Mouse (Mus musculus) embryonic facial prominence, embryonic 11.5 days (tissue): ENCODE measurements at regions not wholly inside any gene's neighbourhood (a gene's known extent, or its start where the extent isn't known, plus 50 kb on each side); places are given as distances from the start of the nearest gene placed in this dataset.

Experiments
- ATAC-seq: fragments of 200-750 bp; cut with Nextera tagmentation; replicated peaks from 2 replicates; pipeline ENCODE4 v1.8.0; 2017; ENCODE audit warnings: low read depth; ENCODE audit not compliant: insufficient number of reproducible peaks, low FRiP score, low TSS enrichment
- DNase-seq: peaks from one replicate; pipeline ENCODE4 v3.0.0-alpha.2; 2015; ENCODE audit warnings: low spot score
- H3K27ac ChIP-seq: fragments of 300-500 bp; sonication (generic); replicated peaks from 2 replicates; pipeline ENCODE4 v1.5.1; 2014; ENCODE audit warnings: mild to moderate bottlenecking, low read depth, low read length, control low read depth
- H3K27me3 ChIP-seq: fragments of 300-500 bp; sonication (generic); 2 replicates; pipeline ENCODE4 v1.6.1; 2014; ENCODE audit warnings: mild to moderate bottlenecking, low read length, moderate library complexity, mixed read lengths; ENCODE audit not compliant: control insufficient read depth, insufficient read depth
- H3K36me3 ChIP-seq: fragments of 300-500 bp; sonication (generic); replicated peaks from 2 replicates; pipeline ENCODE4 v1.6.1; 2014; ENCODE audit warnings: low read depth, mild to moderate bottlenecking, low read length, moderate library complexity, mixed read lengths; ENCODE audit not compliant: control insufficient read depth, insufficient read depth
- H3K4me1 ChIP-seq: fragments of 300-500 bp; sonication (generic); 2 replicates; pipeline ENCODE4 v1.6.1; 2014; ENCODE audit warnings: low read length, mixed read lengths; ENCODE audit not compliant: control insufficient read depth, insufficient read depth
- H3K4me2 ChIP-seq: fragments of 300-500 bp; sonication (generic); 2 replicates; pipeline ENCODE4 v1.6.1; 2014; ENCODE audit warnings: low read depth, mild to moderate bottlenecking, control low read depth, low read length, moderate library complexity
- H3K4me3 ChIP-seq: fragments of 300-500 bp; sonication (generic); 2 replicates; pipeline ENCODE4 v1.5.1; 2014; ENCODE audit warnings: low read depth, low read length, control low read depth
- H3K9ac ChIP-seq: fragments of 300-500 bp; sonication (generic); replicated peaks from 2 replicates; pipeline ENCODE4 v1.6.1; 2014; ENCODE audit warnings: mild to moderate bottlenecking, control low read depth, low read length
- H3K9me3 ChIP-seq: fragments of 300-500 bp; sonication (generic); replicated peaks from 2 replicates; pipeline ENCODE4 v1.6.1; 2016; ENCODE audit warnings: mild to moderate bottlenecking, low read length, inconsistent platforms, mixed read lengths; ENCODE audit not compliant: control insufficient read depth
- WGBS: fragments of 180-500 bp; shearing (Covaris S2); extraction: QIAGEN DNeasy Blood & Tissue Kit; methylation state at CpG from one replicate; pipeline ENCODE4 v1.1.7; 2014; 5-methylcytosine and 5-hydroxymethylcytosine counted together

GRCm38 (mm10) chr11:19433680-19434619, 415.2 kb upstream of the Meis1 start:
- 42% methylated on average over 13 of the region's 13 CpGs for WGBS
- H3K4me3 ChIP-seq: no peak overlapping the region
- ATAC-seq (peak; percentile 77), DNase-seq (peak; percentile 91)
- no peaks in the 10 kb centered on the region for H3K9me3 ChIP-seq
- no peaks in the 10 kb centered on the region for H3K36me3 ChIP-seq
- no peak overlapping the region for H3K4me2 ChIP-seq
- no peaks in the 10 kb centered on the region for H3K4me1 ChIP-seq
- H3K27ac ChIP-seq: peak overlapping the region; percentile 44; the same call in 1 of the 2 replicates
- no peak overlapping the region for H3K9ac ChIP-seq
- H3K27me3 ChIP-seq: no peaks in the 10 kb centered on the region

GRCm38 (mm10) chr11:19438385-19438784, 419.6 kb upstream of the Meis1 start:
- Histone ChIP-seq H3K4me1 (no peaks in the 10 kb centered on the region), H3K4me2 (no peak overlapping the region), H3K4me3 (no peak overlapping the region), H3K36me3 (no peaks in the 10 kb centered on the region), H3K9ac (no peak overlapping the region), H3K9me3 (no peaks in the 10 kb centered on the region), H3K27ac (no peak overlapping the region), H3K27me3 (no peaks in the 10 kb centered on the region)
- 89% methylated on average over 5 of the region's 5 CpGs for WGBS
- no peak for ATAC-seq
- DNase-seq: no peak

GRCm38 (mm10) chr11:19441936-19442335, 423.2 kb upstream of the Meis1 start:
- DNase-seq: peak; percentile 18
- H3K36me3 ChIP-seq: no peaks in the 10 kb centered on the region
- H3K27ac ChIP-seq: no peak overlapping the region
- no peak for ATAC-seq
- no peaks in the 10 kb centered on the region for H3K27me3 ChIP-seq
- H3K4me2 ChIP-seq: no peak overlapping the region
- WGBS: 61% methylated on average over 4 of the region's 4 CpGs
- H3K4me1 ChIP-seq: no peaks in the 10 kb centered on the region
- H3K4me3 ChIP-seq: no peak overlapping the region
- H3K9ac ChIP-seq: no peak overlapping the region
- H3K9me3 ChIP-seq: no peaks in the 10 kb centered on the region

DNA sequence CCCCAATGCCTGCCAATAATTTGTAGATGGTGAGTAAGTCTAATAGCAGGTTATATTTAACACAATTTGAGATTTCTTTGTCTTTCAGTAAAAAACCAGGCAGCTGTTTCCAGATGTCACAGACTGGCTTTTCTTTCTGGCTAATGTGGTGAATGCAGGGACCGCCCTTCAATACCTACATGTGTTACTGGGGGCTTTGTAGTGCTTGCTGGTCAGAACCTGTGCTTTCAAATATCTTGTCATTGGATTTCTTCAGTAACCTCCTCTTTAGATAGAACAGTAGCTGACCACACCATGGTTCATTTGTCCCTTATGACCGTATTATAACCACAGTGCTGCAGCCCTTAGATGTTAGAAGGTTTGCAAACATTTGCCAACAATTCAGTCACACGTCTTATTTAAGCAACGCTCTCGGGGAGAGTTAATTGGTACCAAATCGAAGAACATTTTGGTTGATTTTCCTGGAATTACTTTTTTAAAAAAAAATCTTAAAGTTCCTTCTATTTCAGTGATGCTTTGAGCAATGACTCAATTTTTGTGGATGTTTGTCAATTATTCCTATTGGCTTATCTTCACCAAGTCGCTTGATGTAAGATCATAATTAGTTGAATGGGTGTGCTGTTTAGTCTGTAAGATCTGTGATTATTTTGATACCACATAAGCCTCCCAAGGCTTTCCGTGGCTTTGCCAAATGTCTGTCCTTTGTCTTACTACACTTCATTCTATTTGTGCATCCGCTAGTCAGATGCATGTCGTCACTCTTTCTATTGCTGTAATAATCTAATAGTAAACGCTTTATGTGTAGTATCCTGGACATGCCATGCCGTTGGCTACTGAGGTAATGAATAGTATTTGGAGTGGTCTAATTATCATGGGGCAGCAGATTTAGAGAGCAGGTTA, 436.9 kb upstream of the Meis1 start:
- no peaks in the 10 kb centered on the region for H3K9me3 ChIP-seq
- no peak for ATAC-seq
- H3K4me1 ChIP-seq: no peaks in the 10 kb centered on the region
- H3K27ac ChIP-seq: no peak overlapping the region
- no peak for DNase-seq
- no peak overlapping the region for H3K4me2 ChIP-seq
- H3K9ac ChIP-seq: no peak overlapping the region
- 90% methylated on average over 12 of the region's 12 CpGs for WGBS
- H3K36me3 ChIP-seq: no peaks in the 10 kb centered on the region
- H3K27me3 ChIP-seq: no peaks in the 10 kb centered on the region
- no peak overlapping the region for H3K4me3 ChIP-seq

DNA sequence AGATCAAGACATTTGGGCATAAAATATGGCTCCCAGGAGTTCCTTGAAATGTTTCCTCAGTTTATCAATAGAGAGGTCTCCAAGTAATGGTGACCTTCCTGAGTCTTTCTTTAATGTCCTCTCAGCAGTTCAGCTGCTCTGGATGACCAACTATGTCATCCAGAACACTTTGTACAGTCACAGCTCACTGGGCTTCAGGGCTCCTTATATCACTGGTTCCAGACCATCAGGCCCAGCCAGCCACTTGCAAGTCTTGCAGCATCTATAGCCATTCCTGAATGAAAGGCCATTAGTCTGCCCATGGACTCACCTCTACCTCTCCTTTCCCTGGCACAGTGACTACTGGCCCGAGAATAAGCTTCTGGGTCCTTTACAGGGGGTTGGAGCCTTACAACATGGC, 437.8 kb upstream of the Meis1 start:
- no peaks in the 10 kb centered on the region for H3K4me1 ChIP-seq
- H3K4me3 ChIP-seq: no peak overlapping the region
- H3K27ac ChIP-seq: no peak overlapping the region
- no peak overlapping the region for H3K4me2 ChIP-seq
- no peak overlapping the region for H3K9ac ChIP-seq
- H3K9me3 ChIP-seq: no peaks in the 10 kb centered on the region
- WGBS: 84% methylated on average over 1 of the region's 1 CpGs
- DNase-seq: no peak
- H3K27me3 ChIP-seq: no peaks in the 10 kb centered on the region
- no peak for ATAC-seq
- no peaks in the 10 kb centered on the region for H3K36me3 ChIP-seq

- Histone ChIP-seq H3K4me3 (no peak overlapping the region), H3K4me1 (no peaks in the 10 kb centered on the region), H3K9ac (no peak overlapping the region), H3K4me2 (no peak overlapping the region), H3K27me3 (no peaks in the 10 kb centered on the region), H3K9me3 (no peaks in the 10 kb centered on the region), H3K36me3 (no peaks in the 10 kb centered on the region), H3K27ac (no peak overlapping the region)
- ATAC-seq: no peak
- DNase-seq: peak; percentile 18
- WGBS: 54% methylated on average over 6 of the region's 6 CpGs
These were observed 445.1 kb upstream of the Meis1 start for GRCm38 (mm10) chr11:19463730-19464358.

GRCm38 (mm10) chr11:19468373-19468772, 449.6 kb upstream of the Meis1 start:
- Histone ChIP-seq H3K4me3 (no peak overlapping the region), H3K4me1 (no peaks in the 10 kb centered on the region), H3K27ac (no peak overlapping the region), H3K9me3 (no peaks in the 10 kb centered on the region), H3K9ac (no peak overlapping the region), H3K4me2 (no peak overlapping the region), H3K36me3 (no peaks in the 10 kb centered on the region), H3K27me3 (no peaks in the 10 kb centered on the region)
- WGBS: 77% methylated on average over 3 of the region's 3 CpGs
- no peak for ATAC-seq
- no peak for DNase-seq
